Mouse (Mus musculus) gastrocnemius, adult 18-20 months (tissue): ENCODE results near the gene Pde3b. TPM values are rescaled to one million over a fixed set of nuclear protein-coding genes. Genes with fewer than 3 reads are reported as not detected.
"Not testable (repeated sequence)": the region's sequence is repeated elsewhere in the genome, so short reads cannot be mapped to it uniquely, and the experiment has no call there.

Experiments used
- DNase-seq: peaks from one replicate; pipeline ENCODE4 v3.0.0; 2021; ENCODE audit warnings: low spot score
- long read RNA-seq, 2 experiments: library from polyadenylated mRNA; stranded (forward); transcript quantifications; one replicate each; pipeline ENCODE4 v2.0.0; 2021
- total RNA-seq, 2 experiments: library from RNA; stranded (reverse); gene quantifications; 2 replicates each; pipeline ENCODE4 v1.2.3; 2021

The Pde3b gene
- total RNA-seq = 1 to 10 TPM; 3.6 to 4.5 TPM
- long read RNA-seq, experiment 1, full-length matches to known transcripts = 3 of 5 reads
- long read RNA-seq, experiment 1, partial matches to known transcripts = 1 of 5 reads
- long read RNA-seq, experiment 1, other reads (novel, unspliced or antisense) = 1 of 5 reads
- long read RNA-seq, experiment 2, full-length matches to known transcripts = 3 of 6 reads
- long read RNA-seq, experiment 2, partial matches to known transcripts = 1 of 6 reads
- long read RNA-seq, experiment 2, other reads (novel, unspliced or antisense) = 2 of 6 reads

GRCm38 (mm10) chr7:114414421-114415335 lies at the start of gene Pde3b:
Gene Pde3b, plus strand, starts transcription at chr7:114415281.
- peak; percentile 31 for DNase-seq

- no peak for DNase-seq
These were observed 13.0 kb upstream of the Pde3b start for GRCm38 (mm10) chr7:114402130-114402529.

DNA sequence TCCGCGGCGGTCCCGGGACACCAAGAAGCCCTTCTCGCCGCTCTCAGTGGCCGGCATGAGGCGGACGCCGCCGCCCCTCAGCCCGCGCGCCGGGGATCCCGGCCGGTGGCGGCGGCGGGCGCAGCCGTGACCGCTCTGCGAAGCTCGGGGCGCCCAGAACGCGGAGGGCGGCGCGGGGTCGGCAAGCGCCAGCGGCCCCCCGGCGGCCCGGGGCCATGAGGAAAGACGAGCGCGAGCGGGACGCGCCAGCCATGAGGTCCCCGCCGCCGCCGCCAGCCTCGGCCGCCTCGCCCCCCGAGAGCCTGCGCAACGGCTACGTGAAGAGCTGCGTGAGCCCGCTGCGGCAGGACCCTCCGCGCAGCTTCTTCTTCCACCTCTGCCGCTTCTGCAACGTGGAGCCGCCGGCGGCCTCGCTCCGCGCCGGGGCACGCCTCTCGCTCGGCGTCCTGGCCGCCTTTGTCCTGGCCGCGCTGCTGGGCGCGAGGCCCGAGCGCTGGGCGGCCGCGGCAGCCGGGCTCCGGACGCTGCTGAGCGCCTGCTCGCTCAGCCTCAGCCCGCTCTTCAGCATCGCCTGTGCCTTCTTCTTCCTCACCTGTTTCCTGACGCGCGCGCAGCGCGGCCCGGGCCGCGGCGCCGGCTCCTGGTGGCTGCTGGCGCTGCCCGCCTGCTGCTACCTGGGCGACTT lies 397 bp downstream of the Pde3b start:
- DNase-seq = peak; percentile 7

- DNase-seq = no peak
These were observed 1.2 kb downstream of the Pde3b start for GRCm38 (mm10) chr7:114416021-114416845.

GRCm38 (mm10) chr7:114419331-114419730 lies 4.2 kb downstream of the Pde3b start:
- DNase-seq = not testable (repeated sequence)

GRCm38 (mm10) chr7:114420918-114421317 lies 5.8 kb downstream of the Pde3b start:
- no peak for DNase-seq

GRCm38 (mm10) chr7:114422224-114422623 lies 7.1 kb downstream of the Pde3b start:
- no peak for DNase-seq

DNA sequence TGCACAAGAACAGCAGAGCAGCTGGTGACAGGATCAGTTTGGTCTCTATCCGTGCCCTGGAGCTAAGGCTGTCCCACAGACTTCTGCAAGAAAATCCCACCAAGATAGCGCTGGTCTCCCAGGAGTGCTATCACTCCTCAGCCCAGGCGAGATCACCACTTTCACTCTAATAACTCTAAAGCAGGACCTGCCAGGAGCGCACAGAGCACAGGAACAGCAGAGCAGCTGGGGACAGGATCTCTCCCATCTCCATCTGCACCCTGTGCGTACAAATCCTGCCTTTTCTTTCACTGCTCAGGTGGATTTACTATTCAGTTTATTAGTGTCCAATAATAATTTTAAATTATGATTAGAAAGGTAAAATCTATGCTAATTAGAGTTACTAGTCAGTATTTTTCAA lies 14.7 kb downstream of the Pde3b start:
- DNase-seq = no peak

DNA sequence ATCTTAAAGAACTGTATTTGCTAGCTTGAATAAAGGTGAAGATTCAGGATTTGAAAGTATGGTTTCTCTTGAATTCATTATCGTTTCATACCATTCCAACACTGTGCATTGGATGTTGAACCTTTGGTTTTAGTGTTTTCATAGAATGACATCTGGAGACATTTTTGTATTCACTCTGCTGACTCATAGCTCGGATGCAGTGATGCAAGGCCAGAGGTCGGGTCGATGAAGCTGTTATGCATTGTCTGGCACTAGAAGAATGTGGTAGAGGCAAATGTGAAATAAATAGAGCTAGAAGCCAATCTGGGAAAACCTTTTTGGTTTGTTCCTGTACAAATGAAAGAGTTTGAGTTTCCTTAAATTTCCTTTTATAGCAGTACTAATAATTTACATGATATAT lies 16.9 kb downstream of the Pde3b start:
- no peak for DNase-seq

DNA sequence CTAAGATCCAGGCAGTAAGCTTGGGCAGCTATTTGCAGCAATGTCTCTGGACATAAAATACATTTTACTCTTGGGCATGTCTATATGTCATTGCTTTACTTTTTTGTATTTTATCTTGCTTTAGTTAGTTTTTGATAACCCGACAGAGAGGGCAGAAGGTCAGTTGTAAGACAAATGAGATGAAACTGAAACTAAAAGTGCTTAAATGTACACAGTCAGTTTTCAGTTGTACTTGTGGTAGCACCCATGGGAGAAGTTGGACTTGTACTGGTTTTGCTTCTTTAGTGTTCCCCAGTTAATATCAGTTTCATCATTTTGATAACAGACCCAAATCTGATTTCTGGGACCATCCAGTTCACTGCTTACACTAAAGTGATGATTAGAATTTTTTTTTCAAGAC lies 24.6 kb downstream of the Pde3b start:
- DNase-seq = no peak

DNA sequence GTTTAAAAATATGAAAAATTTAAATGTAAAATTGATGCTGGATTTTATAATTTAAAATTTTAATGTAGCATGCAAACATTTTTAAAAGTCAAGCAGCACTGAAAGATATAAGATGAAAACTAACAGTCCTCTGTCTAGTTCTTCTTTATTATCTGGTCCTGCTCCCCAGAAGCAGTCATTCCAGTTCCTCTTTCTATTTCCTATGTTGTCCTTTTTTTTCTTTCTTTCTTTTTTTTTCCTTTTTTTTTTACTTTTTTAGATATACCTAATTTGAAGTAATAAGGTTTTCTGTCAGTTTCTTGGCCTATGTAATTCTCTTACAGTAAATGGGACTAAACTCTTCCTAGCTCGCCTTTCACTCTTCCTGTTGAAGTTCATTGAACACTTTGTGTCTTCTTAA lies 25.4 kb downstream of the Pde3b start:
- DNase-seq = no peak

GRCm38 (mm10) chr7:114452876-114453275 lies 37.8 kb downstream of the Pde3b start:
- DNase-seq = no peak

DNA sequence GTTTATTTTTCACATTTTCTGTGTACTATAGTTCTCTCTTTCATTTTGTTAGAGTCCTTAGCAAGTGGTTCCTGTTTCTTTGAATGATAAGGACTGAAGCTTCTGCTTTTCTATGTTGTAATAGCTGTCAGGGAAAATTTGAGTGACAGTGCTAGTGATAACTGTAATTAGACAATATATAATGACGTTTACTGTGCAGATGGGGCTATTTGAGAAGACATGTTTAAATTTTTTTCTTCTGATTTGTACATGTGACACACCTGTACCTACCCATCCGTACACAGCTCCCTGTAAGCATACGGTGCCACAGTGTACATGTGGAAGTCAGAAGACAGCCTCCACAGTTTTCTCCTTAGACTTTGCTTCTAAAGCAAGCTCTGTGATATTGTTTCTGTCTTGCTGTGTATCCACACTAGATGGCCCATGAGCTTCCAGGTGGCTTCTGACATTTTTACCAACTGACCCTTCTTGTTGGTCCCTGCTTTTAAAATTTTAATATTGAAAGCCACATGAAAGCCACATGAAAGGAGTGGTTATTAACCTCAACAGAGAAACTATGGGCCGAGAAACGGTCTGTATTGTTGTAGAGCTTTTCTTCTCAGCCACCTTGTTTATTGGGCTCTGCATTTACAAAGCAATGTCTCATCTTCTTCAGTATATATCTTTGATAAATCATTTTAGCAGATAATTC lies 38.4 kb downstream of the Pde3b start:
- no peak for DNase-seq

- no peak for DNase-seq
These were observed 39.8 kb downstream of the Pde3b start for GRCm38 (mm10) chr7:114454858-114455257.

GRCm38 (mm10) chr7:114456904-114457303 lies 41.8 kb downstream of the Pde3b start:
- no peak for DNase-seq

DNA sequence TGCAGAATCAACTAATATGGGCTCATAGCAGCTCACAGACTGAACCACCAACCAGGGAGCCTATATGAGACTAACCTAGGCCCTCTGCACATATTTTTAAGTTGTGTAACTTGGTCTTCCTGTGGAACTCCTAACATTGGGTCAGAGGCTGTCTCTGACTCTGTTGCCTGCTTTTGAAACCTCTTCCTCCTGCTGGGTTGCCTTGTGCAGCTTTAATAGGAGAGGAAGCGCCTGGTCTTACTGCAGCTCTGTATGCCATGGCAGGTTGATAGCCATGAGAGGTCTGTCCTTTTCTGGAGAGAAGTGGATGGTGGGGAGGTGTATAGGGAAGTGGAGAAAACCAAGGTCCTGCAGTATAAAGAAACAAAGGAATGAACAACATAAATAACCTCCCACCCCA lies 44.8 kb downstream of the Pde3b start:
- no peak for DNase-seq

- DNase-seq = no peak
These were observed 46.6 kb downstream of the Pde3b start for GRCm38 (mm10) chr7:114461727-114462126.

GRCm38 (mm10) chr7:114466358-114466757 lies 51.3 kb downstream of the Pde3b start:
- DNase-seq = no peak

DNA sequence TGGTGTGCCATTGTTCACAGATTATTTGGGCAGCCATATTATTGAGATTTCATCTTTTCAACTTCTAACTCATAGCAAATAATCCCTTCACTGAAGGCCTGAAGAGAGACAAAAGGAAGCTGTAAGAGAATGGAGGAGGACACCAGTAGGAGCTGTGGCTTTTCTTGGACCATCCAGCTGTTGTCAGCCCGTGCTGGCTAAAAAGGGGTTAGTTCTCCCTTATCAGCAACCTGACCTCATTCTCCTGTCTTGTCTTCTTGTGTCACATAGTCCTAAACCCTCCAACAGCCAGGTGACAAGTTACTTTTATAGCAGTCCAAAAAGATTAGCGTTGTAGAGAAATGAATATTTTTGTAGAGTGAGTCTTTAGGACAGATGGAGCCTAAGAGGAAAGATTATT lies 57.4 kb downstream of the Pde3b start:
- no peak for DNase-seq

DNA sequence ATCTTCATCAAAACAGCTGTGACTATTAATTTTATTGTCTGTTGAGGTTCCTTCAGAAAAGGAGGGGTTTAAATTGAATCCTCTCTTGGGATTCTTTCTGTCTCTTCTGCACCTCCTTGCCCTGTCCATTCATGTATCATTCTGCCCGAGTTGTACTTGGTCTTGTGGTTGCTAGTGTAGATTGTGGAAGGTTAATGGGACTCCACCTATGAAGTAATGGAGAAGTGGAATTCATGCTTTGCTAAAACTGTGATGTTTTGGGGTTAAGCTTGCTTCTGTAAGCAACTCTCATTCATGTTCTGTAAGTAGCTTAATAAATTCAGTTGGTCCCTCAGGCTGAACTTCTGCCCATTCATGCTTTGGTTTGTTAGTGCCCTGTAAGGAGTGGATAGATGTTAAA lies 59.8 kb downstream of the Pde3b start:
- DNase-seq = no peak

- DNase-seq = no peak
These were observed 62.8 kb downstream of the Pde3b start for GRCm38 (mm10) chr7:114477884-114478283.
